Mouse (Mus musculus): ENCODE measurements around the gene Snx5.

Snx5 gene

GRCm38 (mm10) chr2:144267004-144267730, 3.5 kb downstream of the Snx5 start:
- DNase-seq: no peak

DNA sequence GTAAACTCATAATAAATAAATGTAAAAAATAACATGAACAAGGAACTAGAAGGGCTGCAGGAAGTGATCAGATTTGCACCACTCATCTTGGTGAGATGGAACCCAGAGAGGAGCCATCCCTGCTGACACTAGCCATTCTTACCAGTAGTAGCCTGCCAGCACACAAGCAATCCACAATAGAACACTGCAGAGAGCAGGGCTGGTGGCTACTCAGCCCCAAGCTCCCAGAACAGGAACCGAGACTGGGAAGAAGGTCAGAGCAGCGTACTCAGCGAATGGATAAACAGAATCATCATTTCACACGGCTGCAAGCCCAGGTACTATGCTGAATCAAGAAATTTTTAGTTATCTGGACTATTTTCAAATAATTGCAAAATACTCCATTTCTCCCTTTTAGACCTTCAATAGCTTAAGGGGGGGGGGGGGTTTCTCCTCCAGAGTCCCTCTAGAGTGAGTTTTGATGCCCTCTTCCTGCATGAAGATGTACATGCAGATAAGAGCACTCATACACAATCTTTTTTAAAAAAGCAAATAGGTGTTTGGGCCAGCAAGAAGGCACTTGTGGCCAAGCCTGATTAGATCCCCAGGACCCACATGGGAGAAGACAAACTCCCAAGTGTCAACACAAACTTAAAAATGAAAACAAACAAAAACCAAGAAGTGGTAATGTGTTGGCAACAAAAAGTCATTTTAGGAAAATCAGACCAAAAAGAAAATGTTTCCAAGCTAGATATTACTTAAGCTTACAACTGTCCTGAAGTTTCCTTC, 4.6 kb downstream of the Snx5 start:
- DNase-seq: peak; percentile 14 to 28

DNA sequence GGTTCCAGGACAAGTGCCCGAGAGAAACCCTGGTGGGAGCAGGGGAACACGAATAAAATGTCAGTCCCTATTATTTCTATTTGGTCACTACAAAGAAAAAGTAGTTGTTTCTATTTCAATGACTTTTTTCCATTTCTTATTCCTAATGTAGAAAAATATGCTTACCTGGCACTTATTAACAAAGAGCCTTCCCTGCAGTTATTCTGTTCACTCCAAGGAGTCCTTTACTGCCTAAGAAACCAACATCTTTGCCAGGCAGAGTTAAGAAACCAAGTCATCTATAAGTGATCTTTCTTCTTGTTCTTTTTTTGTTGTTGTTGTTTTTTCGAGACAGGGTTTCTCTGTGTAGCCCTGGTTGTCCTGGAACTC, 5.6 kb downstream of the Snx5 start:
- no peak for DNase-seq

DNA sequence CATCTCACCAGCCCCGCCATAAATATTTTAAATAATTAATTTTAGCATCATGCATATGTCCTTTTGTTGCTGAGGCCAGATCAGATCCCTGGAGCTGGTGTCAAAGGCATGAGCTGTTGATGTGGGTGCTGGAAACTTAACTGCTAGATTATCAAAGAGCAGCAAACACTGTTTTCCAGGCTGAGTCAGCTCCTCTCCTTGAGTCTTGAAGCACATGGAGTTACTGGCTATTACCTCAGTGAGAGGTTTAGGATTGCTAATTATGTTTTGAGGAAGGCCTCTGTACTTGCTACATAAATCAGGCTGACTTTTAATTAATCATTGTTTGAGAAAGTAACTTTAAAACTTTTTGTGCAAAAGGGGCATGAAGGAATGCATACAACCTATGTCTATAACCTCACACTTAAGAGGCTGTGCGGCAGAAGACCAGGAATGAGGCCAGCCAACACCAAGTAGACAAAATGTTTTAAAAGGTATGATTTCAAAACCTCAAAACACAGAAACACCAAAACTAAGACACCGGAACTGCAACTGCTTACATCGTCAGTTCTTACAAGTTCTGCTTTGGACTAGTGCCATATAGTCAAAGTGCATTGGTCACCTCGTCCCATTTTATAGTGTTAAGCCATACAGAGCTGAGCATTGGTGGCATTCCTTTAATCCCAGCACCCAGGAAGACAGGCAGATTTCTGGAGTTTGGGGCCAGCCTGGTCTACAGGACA, 6.1 kb downstream of the Snx5 start:
- peak; percentile 39 to 72 for DNase-seq

GRCm38 (mm10) chr2:144262837-144263236, 7.9 kb downstream of the Snx5 start:
- no peak for DNase-seq

- DNase-seq: no peak
These were observed 20.6 kb downstream of the Snx5 start for GRCm38 (mm10) chr2:144250111-144250510.

- no peak for DNase-seq
These were observed 21.9 kb downstream of the Snx5 start for GRCm38 (mm10) chr2:144248613-144249376.

- no peak for DNase-seq
These were observed 23.2 kb downstream of the Snx5 start for GRCm38 (mm10) chr2:144247337-144247978.

DNA sequence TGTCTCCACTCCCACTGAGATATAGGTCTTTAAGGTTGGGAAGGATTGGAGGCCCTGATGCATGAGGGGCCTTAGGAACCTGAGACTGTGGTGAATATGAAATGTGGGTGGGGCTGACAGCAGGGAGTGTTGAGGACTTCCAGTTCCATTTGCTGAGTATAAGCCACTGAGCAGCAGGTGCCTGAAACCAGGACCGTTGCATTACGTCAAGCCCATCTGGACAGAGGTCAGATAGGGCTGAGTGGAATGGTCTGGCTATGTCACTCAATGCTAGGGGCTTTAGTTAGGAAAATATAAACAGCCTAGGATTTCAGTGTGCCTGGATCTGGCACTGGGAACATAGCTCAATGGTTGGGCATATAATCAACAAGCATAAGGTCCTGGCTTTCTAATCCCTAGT, 24.4 kb downstream of the Snx5 start:
- no peak for DNase-seq

- no peak for DNase-seq
These were observed 25.2 kb downstream of the Snx5 start for GRCm38 (mm10) chr2:144245464-144245863.

DNA sequence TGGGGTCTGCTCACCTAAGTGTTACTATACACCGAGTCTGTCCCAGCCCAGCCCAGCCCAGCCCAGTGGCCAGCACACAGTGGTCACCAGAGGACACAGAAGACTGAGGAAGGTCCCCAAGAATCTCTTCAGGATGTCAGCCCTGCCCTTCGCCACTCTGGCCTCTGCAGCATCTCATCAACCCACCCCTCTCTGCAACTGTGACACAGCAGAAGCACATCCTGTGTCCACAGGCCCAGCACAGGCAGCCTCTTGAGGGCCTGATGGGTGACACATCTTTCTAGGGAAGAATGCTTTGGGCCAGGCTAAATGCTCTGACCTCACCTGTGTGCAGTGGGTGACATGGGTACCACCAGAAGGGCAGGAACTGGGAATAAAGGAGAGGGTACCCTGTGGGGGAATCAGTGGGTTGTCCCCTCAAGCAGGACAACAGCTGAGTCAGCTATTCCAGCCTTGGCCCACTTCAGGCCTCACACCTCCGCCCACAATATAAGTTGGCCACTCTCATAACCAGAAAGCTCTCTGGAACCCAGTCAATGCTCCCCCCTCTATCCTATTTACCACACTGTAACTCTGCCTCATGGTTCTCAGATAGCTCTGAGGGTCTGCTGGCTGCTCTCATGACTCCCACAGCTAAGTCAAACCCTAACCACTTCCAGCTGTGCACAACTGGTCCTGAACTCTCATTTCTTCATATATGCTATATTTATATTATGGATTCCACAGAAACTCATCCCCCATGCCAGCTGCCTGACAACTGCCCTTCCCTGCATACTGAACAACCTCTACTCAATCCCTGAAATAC, 30.4 kb downstream of the Snx5 start:
- DNase-seq: no peak

GRCm38 (mm10) chr2:144239318-144239717, 31.4 kb downstream of the Snx5 start:
- no peak for DNase-seq

GRCm38 (mm10) chr2:144238341-144238740, 32.4 kb downstream of the Snx5 start:
- DNase-seq: peak in 1 of 2 experiments; percentile 24

DNA sequence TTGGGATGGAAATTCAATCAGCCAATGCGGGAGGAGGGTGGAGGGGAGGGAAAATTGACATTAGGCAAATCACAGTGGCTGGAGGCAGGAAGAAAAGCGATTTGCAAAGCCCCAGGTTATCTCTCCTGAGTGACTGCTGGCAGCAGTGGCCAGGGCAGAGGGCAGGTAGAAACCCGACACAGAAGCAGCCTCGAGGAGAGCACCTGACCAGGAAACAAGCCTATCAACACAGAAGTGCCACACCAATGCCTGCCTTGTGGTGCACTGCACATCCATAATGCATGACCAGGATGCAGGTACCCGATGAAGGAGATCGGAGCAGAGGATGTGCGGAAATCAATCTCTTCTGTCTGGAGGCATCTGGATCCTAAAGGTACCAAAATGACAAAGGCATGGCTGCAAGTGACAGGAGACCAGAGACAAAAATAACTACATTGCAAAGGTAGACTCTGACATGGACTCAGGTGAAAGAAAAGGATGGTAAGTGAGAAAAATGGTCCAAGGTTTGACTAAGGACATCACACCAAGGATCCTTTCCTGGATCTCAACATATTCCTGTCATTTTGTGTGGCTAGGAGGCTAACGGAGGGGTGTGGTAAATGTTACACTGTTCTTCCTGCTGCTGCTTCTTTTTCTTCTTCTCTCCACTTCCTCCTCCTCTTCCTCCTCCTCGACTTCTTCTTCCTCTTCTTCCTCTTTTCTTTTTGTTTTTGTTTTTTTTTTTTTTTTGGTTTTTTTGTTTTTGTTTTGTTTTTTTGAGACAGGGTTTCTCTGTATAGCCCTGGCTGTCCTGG, 33.7 kb downstream of the Snx5 start:
- no peak for DNase-seq

- DNase-seq: no peak
These were observed 34.9 kb downstream of the Snx5 start for GRCm38 (mm10) chr2:144235776-144236175.

DNA sequence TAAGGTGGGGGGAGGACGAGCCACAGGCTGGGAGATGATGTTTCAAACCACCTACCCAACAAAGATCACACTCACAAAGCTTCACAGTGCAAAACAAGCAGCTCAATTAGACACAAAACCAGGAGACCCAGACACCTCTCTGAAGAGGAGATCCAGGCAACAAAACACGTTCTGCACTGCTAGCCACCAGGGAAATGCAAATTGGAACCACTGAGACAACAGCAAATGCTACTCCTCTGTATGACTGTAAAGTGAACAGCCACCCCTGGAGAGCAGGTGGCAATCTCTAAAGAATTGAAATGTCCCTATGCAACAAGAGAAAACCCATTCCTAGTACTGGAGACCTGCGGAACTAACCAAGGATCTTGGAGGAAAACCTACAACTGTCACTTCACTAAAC, 37.2 kb downstream of the Snx5 start:
- DNase-seq: no peak

DNA sequence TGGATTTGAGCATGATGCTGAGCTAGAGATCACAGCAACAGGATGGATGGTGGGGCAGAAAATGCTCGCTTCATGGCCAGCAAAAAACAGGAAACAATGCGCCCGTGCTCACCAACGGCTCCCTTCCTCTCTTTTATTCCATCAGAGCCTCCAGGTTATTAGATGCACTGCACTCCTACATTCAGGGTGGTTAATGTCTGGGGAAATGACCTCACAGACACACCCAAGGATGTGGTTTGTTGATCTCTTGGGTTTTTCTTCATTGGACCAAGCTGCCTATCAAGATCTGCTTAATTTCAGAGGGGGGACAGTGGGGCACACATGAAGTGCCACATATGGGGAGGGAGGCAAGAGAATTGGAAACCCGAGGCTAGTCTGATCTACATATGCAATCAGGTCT, 39.6 kb downstream of the Snx5 start:
- DNase-seq: no peak

DNA sequence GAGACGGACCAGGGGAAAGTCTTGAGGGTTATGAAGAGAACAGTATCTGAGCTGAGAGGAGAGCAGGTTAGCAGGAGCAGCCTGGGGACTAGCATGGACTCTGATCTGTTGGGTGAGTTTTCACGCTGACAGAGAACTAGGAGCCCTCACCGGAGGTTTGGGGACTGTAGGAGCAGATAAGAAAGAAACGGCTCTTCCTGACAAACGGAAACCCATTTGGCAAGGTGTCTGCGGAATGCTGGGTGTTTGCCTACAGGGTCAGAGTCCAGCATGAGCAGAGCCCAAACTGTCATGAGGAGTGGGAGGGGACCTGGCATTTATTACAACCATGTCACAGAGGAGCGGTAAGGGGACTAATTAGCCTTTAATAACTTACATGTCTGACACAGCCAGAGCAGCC, 40.2 kb downstream of the Snx5 start:
- peak; percentile 65 to 68 for DNase-seq

- no peak for DNase-seq
These were observed 41.1 kb downstream of the Snx5 start for GRCm38 (mm10) chr2:144229647-144230046.

DNA sequence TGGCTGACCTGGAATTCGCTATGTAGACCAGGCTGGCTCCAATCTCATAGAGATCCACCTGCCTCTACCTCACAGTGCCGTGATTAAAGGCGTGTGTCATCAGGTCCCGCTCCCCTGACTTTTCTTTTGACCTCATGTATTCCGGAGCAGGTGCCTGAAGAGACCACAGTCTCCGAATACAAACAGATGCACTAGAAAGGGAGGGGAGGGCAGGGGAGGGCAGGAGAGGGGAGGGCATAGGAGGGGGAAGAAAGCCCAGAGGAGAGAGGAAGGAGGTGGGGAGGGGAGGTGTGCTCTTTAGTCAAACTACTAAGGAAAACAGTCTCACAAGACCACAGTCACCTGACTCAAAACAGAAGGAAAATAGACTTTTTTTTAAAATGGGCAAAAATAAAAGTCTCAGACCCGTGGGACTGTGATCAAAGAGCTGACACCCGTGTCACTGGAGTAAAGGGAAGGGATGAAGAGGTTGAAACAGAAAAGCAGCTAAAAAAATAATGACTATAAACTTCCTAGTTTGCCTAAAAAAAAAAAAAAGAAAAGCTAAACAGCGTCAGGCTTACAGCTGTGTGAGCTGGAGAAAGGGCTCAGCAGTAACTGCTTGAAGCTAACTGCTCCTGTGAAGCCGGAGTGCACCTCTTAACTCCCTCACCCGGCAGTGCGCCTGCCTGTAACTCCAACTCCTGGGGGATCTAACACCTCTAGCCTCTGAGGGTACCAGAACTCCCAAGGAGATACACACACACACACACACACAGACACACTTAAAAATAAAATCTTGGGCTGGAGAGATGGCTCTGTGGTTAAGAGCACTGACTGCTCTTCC, 42.0 kb downstream of the Snx5 start:
- DNase-seq: no peak

Measured in kidney, postnatal 36 days (tissue).